Mouse (Mus musculus) ovary, postnatal 10 days (tissue): ENCODE results near the gene Dcdc2c.
A peak's percentile ranks its signal among the peaks of the same experiment; 100 is the strongest.

Source experiments
- DNase-seq: peaks from one replicate; pipeline ENCODE4 v3.0.0; 2022; ENCODE audit warnings: low spot score

Gene Dcdc2c

DNA sequence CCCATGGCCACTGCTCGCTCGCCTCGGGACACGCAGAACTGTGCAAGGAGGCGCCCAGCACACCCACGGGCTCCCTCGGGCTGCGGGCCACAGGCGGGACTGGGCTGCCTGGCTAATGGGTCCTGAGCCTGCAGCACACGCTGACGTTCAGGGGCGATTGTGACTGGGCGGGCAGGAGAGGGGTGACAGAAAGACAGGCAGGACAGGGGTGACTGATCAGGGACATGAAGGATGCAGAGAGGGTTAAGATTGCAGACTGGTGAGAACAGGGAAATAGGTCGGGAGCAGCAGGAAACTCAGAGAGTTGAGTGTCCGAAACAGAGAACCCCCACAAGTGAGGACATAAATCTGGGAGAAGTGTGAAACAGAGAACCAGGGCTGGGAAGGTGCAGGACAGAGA lies at the start of gene Dcdc2c:
TSS of gene Dcdc2c (minus strand) at position 101 of the 400 bp plus-strand sequence.
- DNase-seq: no peak

DNA sequence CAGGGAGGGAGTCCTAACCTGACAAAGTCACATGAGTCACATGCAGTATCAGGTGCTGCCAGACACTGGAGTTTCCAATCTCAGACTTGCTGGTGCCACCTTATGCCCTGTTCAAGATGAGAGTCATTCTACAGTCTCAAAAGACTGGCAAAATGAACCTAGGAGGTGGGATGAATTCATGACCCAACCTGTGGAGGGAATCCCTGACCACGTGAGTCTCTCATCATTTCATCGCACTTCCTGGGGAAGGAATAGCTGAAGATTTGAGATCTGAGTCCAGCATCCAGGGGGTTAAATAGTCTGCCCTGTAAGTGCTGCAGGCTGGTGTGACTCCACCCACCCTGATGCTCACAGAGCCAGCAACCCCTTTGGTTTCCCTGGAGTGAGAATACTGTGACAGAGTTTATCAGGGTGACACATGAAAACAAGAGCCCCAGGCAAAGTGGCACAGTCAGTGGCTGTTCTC lies 46.4 kb upstream of the Dcdc2c start:
- no peak for DNase-seq

DNA sequence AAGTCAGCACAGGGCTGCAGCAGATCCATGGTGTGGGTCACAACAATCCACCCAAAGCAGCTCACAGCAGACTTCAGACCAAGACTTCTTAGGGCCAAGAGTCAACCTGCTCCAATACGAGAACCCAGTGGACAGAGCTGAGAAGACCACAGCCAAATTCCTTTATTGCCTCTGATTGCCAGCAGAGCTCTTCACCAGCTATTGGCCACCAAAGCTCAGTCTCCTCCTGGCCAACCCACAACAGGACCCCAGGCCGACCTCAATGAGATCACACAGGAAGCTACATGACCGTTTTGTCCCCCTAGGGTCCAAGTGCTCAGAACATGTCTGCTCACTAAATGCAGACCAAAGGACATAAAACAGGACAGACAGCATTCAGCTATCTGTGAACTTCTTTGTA lies 45.9 kb upstream of the Dcdc2c start:
- no peak for DNase-seq

DNA sequence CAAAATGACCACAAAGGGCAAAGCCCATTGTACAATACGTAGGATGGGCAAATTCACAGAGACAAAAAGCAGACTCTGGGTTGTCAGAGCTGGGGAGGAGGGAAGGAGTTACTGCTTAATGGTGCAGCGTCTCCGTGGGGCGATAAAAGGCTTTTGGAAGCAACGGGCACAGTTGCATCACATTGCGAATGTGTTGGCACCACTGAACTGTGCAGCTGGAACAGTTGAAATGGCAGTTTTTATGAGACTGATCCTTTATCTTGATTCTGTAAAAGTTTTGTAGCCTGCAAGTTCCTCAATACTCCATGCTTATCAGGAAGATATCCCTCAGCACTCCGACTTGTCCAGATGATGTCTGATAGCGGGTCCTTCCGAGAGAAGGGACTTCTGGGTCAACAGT lies 45.5 kb upstream of the Dcdc2c start:
- no peak for DNase-seq

DNA sequence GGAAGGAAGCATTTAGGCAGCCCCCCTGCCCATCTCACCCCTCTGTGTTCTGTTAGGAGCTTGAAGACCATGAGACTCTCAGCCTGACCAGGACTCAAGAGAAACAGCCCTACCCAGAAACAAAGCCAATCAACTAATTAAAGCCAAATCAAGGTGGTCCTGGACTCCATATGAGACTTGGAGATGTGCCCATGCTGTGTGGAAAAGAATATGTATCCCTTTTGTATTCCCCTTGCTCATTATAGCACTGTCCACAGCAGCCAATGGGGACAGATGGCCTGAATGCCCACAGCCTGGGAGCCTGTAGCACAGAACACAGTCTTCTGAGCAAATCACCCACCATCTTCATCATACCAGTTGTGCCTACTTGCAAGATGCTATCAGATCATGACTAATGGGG lies 44.7 kb upstream of the Dcdc2c start:
- no peak for DNase-seq

DNA sequence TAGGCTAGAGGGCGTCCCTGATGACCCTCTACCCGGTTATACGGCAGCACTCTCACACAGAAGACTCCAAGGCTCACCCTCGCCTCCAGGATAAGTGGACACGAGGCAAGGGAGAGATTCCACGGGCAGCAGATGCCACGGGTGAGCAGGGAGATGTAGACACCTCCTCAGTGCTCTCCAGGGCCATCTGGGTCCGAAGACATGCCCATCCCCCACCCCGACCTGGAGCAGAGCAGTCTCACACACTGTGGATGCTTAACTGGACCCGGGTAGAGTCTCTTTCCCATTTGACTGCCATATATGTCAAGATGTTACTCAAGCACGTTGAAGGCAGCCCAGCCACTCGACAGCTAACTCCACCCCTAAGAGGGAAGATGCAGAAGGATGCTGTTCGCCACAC lies 38.2 kb upstream of the Dcdc2c start:
- no peak for DNase-seq

DNA sequence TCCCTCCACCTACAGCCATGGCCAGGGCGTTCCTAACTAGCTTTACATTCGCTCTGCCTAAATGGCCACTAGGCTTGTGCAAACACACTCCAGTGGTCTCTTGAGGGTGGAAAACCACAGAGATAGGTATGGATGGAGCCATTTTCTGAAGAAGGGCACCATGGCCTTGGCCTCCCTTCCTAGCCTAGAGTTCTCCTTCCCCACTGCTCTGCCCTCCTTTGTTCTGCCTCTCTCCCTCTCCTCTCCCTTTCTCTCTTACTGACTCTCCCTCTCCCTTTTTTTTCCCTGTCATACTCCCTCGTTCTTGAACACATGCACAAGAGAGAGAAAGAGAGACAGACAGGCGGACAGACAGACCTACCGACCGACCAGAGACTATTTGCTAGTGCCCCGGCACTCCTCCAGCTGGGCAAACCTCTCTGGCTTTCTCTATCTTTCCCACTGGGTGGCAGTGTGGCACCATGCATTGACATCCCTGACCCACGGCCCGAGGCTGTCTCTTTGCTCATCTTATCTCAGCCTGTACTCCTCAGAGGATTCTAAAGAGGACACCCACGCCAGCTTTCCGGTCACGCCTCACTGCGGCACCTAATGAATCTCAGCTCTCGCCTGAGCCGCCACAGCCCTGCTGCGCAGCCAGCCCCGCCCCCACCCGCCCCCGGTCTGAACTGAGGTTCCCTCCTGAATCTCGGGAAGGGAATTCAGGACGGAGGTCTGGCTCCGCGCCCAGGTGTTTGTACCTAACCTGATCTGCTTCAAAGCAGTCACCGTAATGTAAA lies 37.1 kb upstream of the Dcdc2c start:
- peak; percentile 74 for DNase-seq

DNA sequence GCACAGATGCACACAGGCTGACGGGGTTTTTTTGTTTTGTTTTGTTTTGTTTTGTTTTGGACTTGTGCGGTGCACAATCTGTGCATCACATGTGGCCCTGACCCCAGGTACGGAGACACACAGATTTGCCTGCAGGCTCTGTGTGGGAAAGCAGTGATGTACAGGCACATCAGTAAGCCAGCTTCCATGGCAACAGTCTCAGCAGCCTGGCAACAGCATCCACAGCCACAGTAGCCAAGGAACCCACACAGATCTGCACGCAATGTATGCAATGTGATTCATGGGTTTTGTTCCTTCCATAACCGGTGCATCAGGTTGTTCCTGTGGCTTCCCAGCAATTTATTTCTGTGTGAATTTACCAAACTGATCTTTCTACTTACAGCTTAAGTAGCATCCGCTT lies 35.8 kb upstream of the Dcdc2c start:
- no peak for DNase-seq

DNA sequence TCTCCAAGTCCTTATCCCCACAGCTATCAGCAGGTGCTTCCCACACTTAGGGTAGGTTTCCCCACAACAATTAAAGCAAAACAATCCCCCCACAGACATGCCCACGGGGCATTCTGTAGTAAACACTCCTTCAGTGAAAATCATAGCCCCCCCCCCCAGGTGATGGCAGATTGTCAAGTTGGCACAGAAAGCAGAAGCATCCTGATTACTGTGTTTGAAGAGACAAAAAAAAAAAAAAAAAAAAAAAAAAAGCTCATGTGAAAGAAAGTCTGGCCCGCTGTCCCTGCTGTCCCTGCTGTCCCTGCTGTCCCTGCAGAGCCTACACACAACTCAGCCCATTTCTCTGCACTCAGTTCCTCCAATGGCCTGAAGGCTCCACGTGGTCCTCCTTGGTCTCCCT lies 31.8 kb upstream of the Dcdc2c start:
- DNase-seq: no peak

DNA sequence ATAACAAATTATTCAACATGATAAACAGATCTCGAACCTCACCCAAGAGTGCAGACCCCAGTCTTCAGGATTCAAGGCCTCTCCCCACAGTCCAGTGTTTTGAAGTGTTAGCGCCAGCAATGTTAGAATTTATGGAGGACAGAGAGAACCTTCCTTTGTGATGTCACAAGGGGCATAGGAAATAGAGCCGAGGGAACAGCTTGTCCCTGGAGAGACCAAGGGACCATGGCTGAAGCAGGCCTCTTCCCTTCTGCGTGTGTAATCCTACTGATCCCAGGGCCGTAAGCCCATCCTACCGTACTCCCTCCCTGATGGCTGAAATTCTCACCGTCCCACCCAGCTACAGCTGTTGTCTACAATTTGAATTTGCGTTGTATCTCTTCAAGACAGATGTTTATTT lies 30.2 kb upstream of the Dcdc2c start, which contains the start of gene Allc:
TSS of gene Allc (minus strand) at position 101 of the 400 bp plus-strand sequence.
- DNase-seq: no peak

DNA sequence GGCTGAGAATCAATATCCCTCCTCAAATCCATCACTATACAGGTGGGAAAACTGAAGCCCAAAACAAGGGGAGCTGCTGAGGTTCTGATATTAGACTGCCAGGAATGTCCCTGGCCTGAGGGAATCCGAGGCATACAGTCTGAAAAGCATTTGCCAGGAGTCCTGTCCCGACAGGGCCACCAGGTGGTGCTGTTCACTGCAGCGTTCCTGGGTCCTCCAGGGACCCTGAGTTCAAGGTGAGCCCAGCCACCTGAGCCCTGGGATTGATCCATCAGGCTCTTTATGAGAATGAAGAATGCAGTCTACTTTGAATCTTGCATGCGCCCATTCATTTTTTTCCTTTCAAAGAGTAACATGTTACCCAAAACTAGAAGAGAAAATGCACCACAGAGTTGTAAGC lies 26.9 kb upstream of the Dcdc2c start:
- no peak for DNase-seq

DNA sequence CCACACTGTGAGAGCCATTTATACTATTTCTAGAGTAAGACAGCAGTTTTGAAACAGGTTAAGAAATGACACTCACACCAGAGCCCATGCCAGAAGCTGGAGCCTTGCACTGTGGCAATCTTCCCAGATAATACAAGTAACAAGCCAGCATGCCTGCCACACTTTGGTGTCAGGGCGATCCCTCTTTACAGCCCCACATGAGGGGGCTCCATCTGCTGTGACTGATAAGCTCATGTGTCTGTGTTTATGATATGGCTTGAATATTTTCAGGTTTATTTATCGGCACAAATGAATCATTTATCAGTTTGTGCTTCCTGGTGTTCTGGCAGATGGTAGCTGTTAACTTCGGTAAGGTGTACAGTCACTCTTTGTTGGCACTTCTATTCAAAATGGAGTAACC lies 25.9 kb upstream of the Dcdc2c start:
- no peak for DNase-seq

DNA sequence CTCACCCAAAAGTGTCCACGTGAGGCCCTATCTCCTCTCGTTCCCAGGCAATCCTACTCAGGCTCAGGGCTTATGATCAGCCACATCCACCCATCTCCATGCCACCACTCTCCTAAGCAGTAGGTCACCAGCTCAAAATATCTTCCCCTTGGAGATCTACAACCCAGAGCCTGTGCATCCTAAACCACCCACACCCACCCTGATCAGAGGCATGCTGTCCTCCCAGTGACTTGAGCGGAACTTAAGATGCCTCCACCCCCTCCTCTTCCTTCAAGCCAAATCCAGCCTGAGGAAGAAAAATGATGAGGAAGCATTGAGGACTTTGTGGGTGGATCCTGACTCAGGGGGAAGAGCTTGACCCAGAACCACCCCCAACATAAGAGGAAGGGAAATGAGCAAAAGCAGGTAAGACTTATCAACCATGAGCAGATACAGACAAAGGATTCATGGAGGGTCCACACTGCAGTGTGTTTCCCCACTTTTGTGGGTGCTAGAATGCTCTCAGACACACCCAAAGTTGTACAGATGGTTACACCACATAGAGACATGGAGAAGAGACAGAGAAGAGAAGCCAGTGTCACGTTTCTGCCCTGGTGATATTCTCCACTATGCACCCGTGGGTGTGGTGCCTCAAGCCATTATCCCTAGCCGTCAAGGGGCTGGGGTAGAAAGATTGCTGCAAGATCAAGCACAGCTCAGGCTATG lies 23.3 kb upstream of the Dcdc2c start:
- no peak for DNase-seq

DNA sequence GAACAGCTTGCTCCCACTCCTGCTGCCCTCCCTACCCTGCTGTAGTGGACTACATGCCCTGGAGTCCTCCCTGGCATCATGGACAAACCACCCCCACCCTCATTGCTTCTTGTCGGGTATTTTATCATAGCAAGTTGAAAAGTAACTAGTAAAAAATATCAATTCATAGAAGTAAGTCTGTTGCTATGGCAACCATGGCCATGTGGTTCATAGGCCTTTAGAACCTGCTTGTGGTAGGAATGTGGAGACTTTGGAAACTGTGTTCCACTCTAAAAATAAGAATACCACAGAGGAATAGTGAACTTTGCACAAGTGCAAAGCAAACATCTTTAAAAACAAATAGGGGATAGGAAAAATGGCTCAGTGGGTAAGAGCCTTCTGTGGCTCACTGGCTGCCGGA lies 20.0 kb upstream of the Dcdc2c start:
- no peak for DNase-seq

DNA sequence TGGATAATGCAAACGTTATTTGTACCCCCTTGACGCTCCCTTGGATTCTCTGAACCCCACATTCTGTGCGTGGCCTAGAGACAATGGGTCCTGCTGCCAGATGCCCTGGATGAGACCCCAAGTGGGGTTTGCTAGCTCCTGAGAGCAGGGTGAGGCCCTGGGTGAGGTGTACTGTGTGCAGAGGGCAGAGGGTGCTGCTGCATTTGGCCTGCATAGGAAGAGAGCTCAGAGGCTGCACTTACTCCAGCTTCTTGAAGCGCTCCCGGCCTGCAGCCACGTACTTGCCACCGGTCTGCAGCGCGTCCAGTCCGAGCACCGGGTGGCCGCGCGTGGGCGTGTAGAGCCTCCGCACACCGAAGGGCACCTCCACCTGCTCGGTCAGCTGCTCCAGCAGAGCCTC lies 424 bp downstream of the Dcdc2c start:
- DNase-seq: no peak

DNA sequence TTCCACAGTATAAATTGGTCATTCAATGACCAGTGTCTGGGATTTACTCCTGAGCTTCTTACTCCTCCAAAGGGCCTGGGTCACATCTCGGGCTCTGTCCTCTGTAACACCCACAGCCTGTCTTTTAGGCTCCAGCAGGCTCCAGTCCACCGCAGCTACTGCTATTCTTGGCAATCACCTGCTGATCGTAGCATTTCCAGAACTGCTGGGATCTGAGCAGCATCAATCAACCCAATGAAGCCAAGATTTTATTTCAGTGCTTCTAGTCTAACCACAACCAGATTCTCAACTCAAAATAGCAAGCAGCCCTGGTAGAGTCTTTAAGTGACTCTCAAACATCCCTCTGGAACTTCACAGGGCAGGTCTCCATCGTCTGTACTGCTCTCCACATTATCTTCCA lies 3.3 kb downstream of the Dcdc2c start:
- no peak for DNase-seq

DNA sequence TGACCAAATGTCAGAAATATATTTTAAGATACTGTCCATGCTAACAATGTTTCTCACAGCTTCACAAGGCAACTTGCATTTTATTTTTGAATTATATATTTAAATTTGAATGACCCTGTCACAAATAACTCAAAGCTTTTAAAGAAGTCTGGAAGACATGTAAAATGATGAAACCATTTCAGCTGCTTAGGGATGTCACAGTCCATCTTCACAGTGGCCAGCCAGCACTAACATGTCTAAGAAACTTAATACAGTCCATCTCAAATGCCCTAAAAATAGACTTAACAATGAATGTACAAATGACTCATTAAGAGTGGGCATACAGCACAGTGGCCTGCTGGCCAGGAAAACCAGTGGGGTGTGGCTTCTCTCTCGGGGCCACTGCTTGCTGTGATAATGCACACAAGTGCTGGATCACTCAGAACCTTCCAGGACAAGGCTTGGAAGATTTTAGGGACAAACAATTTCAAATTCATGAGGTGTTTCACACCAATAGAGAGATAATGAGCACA lies 37.9 kb downstream of the Dcdc2c start:
- DNase-seq: no peak

DNA sequence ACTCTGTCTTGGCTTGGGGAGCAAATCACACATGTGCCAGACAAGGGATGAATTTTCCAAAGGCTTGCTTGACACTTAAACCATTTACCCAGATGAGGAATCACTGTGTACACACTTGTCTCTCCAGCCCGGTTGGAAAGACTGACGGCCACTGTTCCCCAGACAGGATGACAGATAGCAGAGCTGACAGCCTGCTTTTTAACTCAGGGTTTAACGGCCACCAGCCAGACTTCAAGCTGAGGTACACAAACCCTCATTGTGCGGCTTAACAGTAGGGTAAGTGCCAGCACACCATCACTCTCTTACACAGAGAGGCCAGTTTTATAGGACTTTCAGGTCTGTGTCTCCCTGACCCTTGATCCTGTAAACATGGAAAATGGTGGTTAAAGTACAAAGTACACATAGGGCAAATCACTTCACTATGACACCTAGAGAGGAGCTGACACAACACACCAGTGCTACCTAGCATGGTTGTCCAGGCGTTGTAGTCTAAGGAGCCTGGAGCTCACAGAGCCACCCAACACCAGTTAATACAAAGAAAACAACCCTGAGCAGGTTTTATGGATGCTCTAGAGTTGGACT lies 42.4 kb downstream of the Dcdc2c start:
- DNase-seq: no peak

DNA sequence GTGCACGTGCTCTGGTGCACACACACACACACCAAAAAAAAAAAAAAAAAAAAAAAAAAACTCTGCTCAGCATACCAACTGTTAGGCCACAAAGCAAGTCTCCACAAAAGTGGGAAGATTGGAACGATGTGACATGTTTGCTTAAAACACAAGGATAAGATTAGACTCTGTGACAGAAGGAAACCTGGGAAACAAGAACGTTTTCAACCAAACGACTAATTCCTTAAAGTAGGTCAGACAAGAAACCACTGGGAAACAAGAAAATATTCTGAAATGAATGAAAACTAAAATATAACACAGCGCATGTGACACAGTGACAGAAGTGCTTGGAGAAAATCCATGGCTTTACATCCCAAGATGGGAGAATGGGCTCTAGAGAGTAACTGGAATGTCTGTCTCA lies 57.9 kb downstream of the Dcdc2c start:
- no peak for DNase-seq

DNA sequence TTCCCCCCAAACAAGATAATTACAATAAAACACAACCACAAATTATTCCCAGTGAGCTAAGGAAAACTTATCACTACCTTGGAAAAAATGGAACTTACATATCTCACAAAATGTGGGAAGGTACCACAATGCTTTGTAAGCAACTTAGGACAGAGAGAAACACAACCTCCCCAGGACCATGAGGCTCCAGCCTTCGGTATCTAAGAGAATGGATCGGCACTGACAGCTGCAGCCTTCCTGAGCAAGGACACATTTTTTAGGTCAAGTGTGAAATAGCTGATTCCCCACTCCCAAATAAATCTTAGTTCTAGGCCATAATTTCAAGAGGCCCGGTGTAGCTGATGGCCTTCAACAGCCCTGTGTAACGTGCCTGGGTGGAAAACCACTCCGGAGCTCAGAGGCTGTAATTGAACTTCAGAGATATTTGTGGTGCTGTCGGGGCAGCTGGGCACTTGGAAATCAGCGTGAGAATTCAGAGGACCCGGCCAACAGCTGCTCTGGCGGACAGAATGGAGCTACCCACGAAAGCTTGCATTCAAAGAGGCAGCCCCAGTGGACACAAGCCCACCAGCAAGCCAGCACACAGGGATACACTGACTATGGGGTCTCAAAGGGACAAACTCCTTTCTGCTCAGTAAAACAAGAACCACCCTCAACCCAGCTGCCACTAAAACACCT lies 69.6 kb downstream of the Dcdc2c start:
- DNase-seq: no peak

DNA sequence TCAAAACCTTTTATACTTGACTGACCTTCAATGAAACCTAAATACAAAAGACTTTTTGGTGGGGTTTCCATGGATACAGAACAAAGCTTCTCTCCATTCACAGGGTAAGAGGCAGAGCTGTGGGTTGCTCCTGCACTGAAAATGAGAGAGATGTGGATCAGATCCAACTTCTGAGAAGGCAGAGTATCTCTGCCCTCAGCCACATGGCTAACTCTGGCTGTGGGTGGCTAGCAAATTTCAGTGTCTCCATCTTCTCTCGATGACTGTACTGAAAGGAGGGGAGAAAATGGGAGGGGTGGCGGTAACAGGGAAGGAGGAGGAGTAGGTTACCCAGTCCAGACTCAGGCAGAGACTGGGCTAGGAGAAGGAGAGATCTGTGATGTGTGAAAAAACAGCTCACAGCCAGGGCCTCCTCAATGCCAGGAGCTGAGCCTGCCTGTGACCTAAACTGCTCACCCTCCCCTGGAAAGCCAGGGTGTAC lies 91.2 kb downstream of the Dcdc2c start:
- DNase-seq: no peak

DNA sequence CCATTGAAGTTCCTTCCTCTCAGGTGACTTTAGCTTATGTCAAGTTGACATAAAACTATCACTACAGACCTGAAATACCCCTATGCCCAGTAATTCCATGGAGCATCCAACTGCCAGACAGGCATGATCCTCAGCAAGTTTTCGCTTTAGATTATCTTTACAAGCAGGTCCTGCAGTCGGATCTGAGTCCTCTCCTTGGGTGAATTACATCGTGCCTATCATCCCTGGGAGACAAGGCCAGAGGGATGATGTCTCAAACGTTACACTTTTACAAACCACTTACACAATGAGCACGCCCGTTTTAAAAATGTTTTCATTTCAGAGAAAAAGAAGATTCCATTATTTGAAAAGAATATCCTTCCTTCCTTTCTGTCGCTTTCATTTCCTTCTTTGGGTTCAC lies 91.7 kb downstream of the Dcdc2c start:
- no peak for DNase-seq
